Mouse (Mus musculus): ENCODE data around the gene Slc1a2. TPM values are rescaled to one million over a fixed set of nuclear protein-coding genes. Genes with fewer than 3 reads are reported as not detected.

Gene Slc1a2
- polyA plus RNA-seq, 1 experiment: not detected

DNA sequence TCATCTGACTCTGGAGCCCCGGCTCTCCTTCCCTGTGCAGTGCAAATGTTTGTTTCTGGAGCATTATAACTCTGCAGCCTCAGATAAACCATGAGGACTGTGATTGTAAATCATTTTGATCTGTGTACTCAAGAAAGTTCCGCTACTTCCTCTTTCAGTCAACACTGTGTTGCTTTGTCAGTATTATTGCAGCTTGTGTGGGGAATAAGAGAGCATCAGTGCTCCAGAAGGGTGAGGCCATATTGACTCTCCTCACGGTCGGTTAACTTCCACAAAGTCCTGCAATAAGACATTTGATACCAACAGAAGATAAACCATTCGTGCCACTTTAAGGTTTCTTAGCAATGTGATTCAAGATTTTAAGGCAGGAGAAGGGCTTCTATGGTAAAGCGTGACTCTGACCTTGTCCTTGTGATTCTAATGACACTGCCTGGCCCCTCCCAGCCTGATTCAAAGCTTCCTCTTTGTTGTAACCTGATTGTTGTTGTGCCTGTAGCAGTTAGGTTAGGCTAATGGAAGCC lies 156.9 kb downstream of the Slc1a2 start:
- H3K27me3 ChIP-seq (ENCODE audit: control insufficient read depth, insufficient read depth, insufficient read length): no peaks in the 10 kb centered on the region
- no peaks in the 10 kb centered on the region for H3K79me3 ChIP-seq (ENCODE audit: low read depth)
- no peak for TF ChIP-seq MYOG (IDR thresholded peaks at IDR 0.05; ENCODE audit: control insufficient read depth, extremely low read depth, insufficient read length)
- no peak for TF ChIP-seq USF1 (IDR thresholded peaks at IDR 0.05; ENCODE audit: low read depth)
- TF ChIP-seq FOSL1 (IDR thresholded peaks at IDR 0.05; ENCODE audit: insufficient read depth, low read length, poor library complexity, severe bottlenecking): no peak
- no peak for TF ChIP-seq CEBPB (IDR thresholded peaks at IDR 0.05; ENCODE audit: low read depth)
- no peak for TF ChIP-seq MYOD1 (IDR thresholded peaks at IDR 0.05; ENCODE audit: control insufficient read depth, insufficient read length, low read depth)
- TF ChIP-seq CTCF (IDR thresholded peaks at IDR 0.05; ENCODE audit: control insufficient read depth, insufficient read depth, insufficient read length): no peak
- no peak for TF ChIP-seq MAX (IDR thresholded peaks at IDR 0.05)
- no peak overlapping the region for H3ac ChIP-seq (ENCODE audit: control insufficient read depth, insufficient read length, low read depth)
- H3K4me3 ChIP-seq (ENCODE audit: insufficient read depth, poor library complexity, severe bottlenecking): no peak overlapping the region
- no peaks in the 10 kb centered on the region for H3K79me2 ChIP-seq (ENCODE audit: control insufficient read depth, insufficient read depth)
- peaks cover 95% of the 10 kb centered on the region for H3K36me3 ChIP-seq (ENCODE audit: control insufficient read depth, insufficient read depth)

DNA sequence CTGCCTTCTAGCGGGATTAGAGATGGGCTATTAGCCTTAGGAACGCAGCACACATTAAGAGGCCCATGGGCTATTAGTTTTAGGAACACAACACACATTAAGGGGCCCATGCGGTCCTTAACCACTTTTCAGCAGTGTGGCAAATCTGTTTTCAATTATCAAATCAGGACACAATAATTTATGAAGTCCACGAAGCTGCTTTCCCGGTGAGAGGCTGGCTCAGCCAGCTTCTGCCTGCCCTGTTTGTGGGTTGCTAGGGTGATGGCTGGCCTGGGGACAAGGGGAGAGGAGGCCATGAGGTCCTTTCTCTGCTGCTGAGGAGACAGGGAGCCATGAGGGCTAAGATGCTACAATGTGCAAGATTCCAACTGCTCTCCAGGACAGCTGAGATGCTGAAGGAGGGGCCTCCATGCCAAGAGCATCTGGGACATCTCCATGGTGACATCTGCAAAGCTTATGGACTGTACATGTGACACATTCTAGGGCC lies 161.8 kb downstream of the Slc1a2 start:
- no peak for TF ChIP-seq CTCF (IDR thresholded peaks at IDR 0.05; ENCODE audit: control insufficient read depth, insufficient read depth, insufficient read length)
- no peak for TF ChIP-seq CEBPB (IDR thresholded peaks at IDR 0.05; ENCODE audit: low read depth)
- TF ChIP-seq MYOD1 (IDR thresholded peaks at IDR 0.05; ENCODE audit: control insufficient read depth, insufficient read length, low read depth): no peak
- TF ChIP-seq FOSL1 (IDR thresholded peaks at IDR 0.05; ENCODE audit: insufficient read depth, low read length, poor library complexity, severe bottlenecking): no peak
- TF ChIP-seq MAX (IDR thresholded peaks at IDR 0.05): no peak
- no peak for TF ChIP-seq USF1 (IDR thresholded peaks at IDR 0.05; ENCODE audit: low read depth)
- TF ChIP-seq MYOG (IDR thresholded peaks at IDR 0.05; ENCODE audit: control insufficient read depth, extremely low read depth, insufficient read length): no peak
- Histone ChIP-seq H3K4me3 (ENCODE audit: insufficient read depth, poor library complexity, severe bottlenecking) (no peak overlapping the region), H3K79me3 (ENCODE audit: low read depth) (no peaks in the 10 kb centered on the region), H3ac (ENCODE audit: control insufficient read depth, insufficient read length, low read depth) (no peak overlapping the region), H3K36me3 (ENCODE audit: control insufficient read depth, insufficient read depth) (peaks cover 97% of the 10 kb centered on the region), H3K27me3 (ENCODE audit: control insufficient read depth, insufficient read depth, insufficient read length) (no peaks in the 10 kb centered on the region), H3K79me2 (ENCODE audit: control insufficient read depth, insufficient read depth) (no peaks in the 10 kb centered on the region)

DNA sequence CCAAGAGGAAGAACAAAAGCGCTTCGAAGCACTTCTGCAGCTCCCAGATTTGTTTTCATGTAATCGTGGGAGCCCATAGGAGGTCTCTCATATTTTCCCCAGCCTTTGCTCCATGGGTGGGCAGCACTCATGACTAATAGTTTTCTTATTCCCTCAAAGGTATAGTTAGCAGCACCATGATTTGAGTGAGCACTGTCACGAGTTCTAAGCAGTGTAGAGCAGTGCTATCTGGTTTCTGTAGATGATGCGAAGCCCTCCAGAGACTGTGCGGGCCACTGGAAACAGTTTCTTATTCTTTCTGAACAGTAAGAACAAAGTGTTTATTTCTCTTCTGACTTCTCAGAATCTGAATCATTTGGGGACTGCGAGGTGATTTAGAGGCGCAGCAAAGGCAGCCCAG lies 162.3 kb downstream of the Slc1a2 start:
- TF ChIP-seq FOSL1 (IDR thresholded peaks at IDR 0.05; ENCODE audit: insufficient read depth, low read length, poor library complexity, severe bottlenecking): no peak
- H3K36me3 ChIP-seq (ENCODE audit: control insufficient read depth, insufficient read depth): peaks cover 97% of the 10 kb centered on the region

DNA sequence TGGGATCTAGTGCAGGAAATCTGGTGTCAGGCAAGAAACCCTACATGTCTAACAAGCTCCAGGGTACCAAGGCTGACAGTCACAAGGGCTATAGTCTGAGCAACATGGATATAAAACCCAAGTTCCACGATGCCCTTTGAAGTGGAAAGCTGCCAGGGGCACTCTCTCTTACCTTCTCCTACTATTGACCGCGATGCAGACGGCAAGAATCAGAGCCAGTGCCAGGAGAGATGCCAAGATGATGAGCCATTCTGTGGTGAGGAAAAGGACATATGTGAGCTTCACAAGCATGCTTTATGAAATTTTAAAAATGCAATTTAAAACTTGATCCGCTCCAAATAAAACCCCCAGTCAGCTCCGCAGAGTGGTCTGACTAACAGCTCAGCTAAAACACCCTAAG lies 163.6 kb downstream of the Slc1a2 start:
- Histone ChIP-seq H3K27me3 (ENCODE audit: control insufficient read depth, insufficient read depth, insufficient read length) (no peaks in the 10 kb centered on the region), H3K4me3 (ENCODE audit: insufficient read depth, poor library complexity, severe bottlenecking) (no peak overlapping the region), H3K79me2 (ENCODE audit: control insufficient read depth, insufficient read depth) (no peaks in the 10 kb centered on the region), H3K79me3 (ENCODE audit: low read depth) (no peaks in the 10 kb centered on the region), H3K36me3 (ENCODE audit: control insufficient read depth, insufficient read depth) (peaks cover 98% of the 10 kb centered on the region), H3ac (ENCODE audit: control insufficient read depth, insufficient read length, low read depth) (no peak overlapping the region)
- no peak for TF ChIP-seq USF1 (IDR thresholded peaks at IDR 0.05; ENCODE audit: low read depth)
- no peak for TF ChIP-seq FOSL1 (IDR thresholded peaks at IDR 0.05; ENCODE audit: insufficient read depth, low read length, poor library complexity, severe bottlenecking)
- no peak for TF ChIP-seq CEBPB (IDR thresholded peaks at IDR 0.05; ENCODE audit: low read depth)
- no peak for TF ChIP-seq MAX (IDR thresholded peaks at IDR 0.05)
- TF ChIP-seq CTCF (IDR thresholded peaks at IDR 0.05; ENCODE audit: control insufficient read depth, insufficient read depth, insufficient read length): no peak
- TF ChIP-seq MYOG (IDR thresholded peaks at IDR 0.05; ENCODE audit: control insufficient read depth, extremely low read depth, insufficient read length): no peak
- no peak for TF ChIP-seq MYOD1 (IDR thresholded peaks at IDR 0.05; ENCODE audit: control insufficient read depth, insufficient read length, low read depth)

More for the DNA sequence above, 162.3 kb downstream of the Slc1a2 start:
- Histone ChIP-seq H3K79me3 (ENCODE audit: low read depth) (no peaks in the 10 kb centered on the region), H3K79me2 (ENCODE audit: control insufficient read depth, insufficient read depth) (no peaks in the 10 kb centered on the region), H3K27me3 (ENCODE audit: control insufficient read depth, insufficient read depth, insufficient read length) (no peaks in the 10 kb centered on the region), H3K4me3 (ENCODE audit: insufficient read depth, poor library complexity, severe bottlenecking) (no peak overlapping the region), H3ac (ENCODE audit: control insufficient read depth, insufficient read length, low read depth) (no peak overlapping the region)

DNA sequence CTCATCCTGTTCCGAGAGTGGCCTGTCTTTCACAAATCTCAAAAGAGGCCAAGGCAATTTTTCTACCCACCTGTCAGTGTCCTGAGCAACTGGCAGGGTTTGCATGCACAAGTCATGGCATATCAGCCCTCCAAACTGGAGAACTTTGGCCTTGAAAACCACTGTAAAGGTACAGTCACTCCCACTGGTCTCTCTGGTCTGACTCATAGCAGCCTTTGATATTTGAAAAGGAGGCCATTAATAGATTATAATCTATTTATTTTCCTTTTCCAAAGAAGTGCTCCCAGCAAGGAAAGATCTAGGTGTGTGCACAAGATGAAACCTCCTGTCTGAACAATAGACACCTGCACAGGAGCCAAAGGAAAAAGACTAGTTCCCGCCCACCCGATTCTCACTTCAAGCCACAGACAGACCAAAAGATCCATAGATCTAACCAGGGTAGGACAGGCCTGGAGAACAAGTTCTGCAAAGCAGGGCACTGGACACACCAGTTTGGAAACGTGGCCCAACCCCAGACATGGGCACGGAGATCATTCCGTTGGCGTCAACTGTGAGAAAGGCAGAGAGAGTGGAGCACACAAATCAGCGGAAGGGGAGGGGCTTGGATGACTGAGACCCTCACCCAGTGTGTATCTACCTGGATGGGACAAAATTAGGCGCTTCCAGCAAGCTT lies 167.6 kb downstream of the Slc1a2 start:
- Histone ChIP-seq H3K79me2 (ENCODE audit: control insufficient read depth, insufficient read depth) (peaks cover 14% of the 10 kb centered on the region), H3ac (ENCODE audit: control insufficient read depth, insufficient read length, low read depth) (no peak overlapping the region), H3K36me3 (ENCODE audit: control insufficient read depth, insufficient read depth) (peaks cover 98% of the 10 kb centered on the region), H3K4me3 (ENCODE audit: insufficient read depth, poor library complexity, severe bottlenecking) (no peak overlapping the region), H3K27me3 (ENCODE audit: control insufficient read depth, insufficient read depth, insufficient read length) (no peaks in the 10 kb centered on the region), H3K79me3 (ENCODE audit: low read depth) (peaks cover 9% of the 10 kb centered on the region)
- no peak for TF ChIP-seq FOSL1 (IDR thresholded peaks at IDR 0.05; ENCODE audit: insufficient read depth, low read length, poor library complexity, severe bottlenecking)
- no peak for TF ChIP-seq CEBPB (IDR thresholded peaks at IDR 0.05; ENCODE audit: low read depth)
- no peak for TF ChIP-seq MAX (IDR thresholded peaks at IDR 0.05)
- TF ChIP-seq CTCF (IDR thresholded peaks at IDR 0.05; ENCODE audit: control insufficient read depth, insufficient read depth, insufficient read length): no peak
- no peak for TF ChIP-seq MYOD1 (IDR thresholded peaks at IDR 0.05; ENCODE audit: control insufficient read depth, insufficient read length, low read depth)
- TF ChIP-seq MYOG (IDR thresholded peaks at IDR 0.05; ENCODE audit: control insufficient read depth, extremely low read depth, insufficient read length): no peak
- no peak for TF ChIP-seq USF1 (IDR thresholded peaks at IDR 0.05; ENCODE audit: low read depth)
